Mouse (Mus musculus): ENCODE data around the gene Lamtor4. TPM values are rescaled to one million over a fixed set of nuclear protein-coding genes. Genes with fewer than 3 reads are reported as not detected.
A peak's percentile ranks its signal among the peaks of the same experiment; 100 is the strongest.

The Lamtor4 gene
- polyA plus RNA-seq, 1 experiment from 2014 or later: 54.4 TPM

DNA sequence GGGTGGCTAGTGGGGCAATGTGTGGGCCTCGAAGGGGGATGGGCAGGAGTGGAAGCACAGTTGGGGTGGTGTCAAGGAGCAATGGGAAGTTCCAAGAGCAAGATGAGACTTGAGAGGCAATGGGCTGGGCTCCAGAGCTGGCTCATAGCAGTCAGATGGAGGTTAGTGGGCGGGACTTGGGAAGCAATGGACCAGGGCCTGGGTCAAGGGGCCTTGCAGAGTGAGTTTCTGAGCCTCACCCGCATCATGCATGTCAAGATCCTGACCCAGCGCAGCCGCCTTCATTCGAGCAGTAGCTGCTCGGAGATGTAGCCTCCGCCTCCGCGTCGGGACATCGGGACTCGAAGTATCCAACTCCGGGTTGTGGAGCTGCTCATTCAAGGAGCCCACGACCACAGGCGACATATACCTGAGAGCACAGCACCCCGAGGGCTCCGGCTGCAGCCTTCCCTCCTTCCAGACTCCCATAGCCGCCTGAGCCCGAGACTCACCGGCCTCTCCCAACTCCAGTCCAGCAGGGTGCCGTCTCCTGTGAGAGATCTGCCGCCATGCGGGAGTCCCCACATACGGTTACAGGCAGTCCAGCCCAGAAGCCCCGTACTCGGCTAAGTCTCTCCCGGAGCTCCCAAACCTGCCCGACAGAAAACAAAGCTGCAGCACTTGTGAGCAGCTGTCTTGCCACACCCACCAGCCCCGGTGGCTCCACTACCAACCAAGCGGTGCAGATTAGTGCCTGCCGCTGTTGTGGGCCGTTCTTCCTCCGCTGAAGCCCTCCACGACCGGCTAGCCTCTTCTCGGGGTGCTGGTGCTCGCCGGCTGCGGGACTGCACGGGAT, 20.2 kb downstream of the Lamtor4 start:
- H3K27me3 ChIP-seq (ENCODE audit: control insufficient read depth, insufficient read depth, low read length): no peaks in the 10 kb centered on the region
- no peaks in the 10 kb centered on the region for H3K36me3 ChIP-seq (ENCODE audit: control insufficient read depth, insufficient read depth, low read length)
- H3K4me2 ChIP-seq (replicated peaks; ENCODE audit: low read depth, low read length): peak overlapping the region; percentile 59
- peaks cover 37% of the 10 kb centered on the region for H3K4me1 ChIP-seq (replicated peaks; ENCODE audit: control insufficient read depth, insufficient read depth, low read length)
- 0 out of 2 replicates have a peak, but pooled peaks have one; percentile 1 for ATAC-seq (ENCODE audit: low FRiP score)
- peak; percentile 61 for DNase-seq (ENCODE audit: low spot score)
- 11% methylated on average over 41 of the region's 41 CpGs for WGBS
- H3K27ac ChIP-seq (ENCODE audit: low read depth, low read length): peak overlapping the region; percentile 68
- H3K9ac ChIP-seq (ENCODE audit: low read depth, low read length): peak overlapping the region; percentile 54
- H3K9me3 ChIP-seq (ENCODE audit: control insufficient read depth, low read length): no peaks in the 10 kb centered on the region
- H3K4me3 ChIP-seq (ENCODE audit: low read depth, low read length): peak overlapping the region; percentile 34

DNA sequence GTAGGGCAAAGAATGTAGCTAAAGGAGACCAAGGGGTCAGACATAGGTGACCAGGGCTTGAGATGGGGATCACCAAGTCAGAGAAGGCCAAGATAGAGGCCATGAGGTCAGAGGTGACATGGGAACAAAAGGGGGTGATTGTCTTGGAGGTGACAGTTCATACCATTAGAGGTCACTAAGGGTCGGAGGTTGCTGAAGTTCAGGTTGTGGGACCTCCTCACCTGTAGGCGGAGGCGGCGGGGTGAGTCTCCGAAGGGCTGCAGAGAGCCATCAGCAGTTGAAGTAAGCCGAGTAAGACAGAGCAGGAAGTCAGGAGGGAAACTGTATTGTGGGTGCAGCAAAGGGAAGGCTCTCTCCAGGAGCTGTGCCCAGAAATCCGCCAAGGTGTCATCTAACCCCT, 22.7 kb downstream of the Lamtor4 start:
- no peak overlapping the region; the same call in 1 of the 2 replicates for H3K9ac ChIP-seq (ENCODE audit: low read depth, low read length)
- no peaks in the 10 kb centered on the region for H3K27me3 ChIP-seq (ENCODE audit: control insufficient read depth, insufficient read depth, low read length)
- H3K4me1 ChIP-seq (replicated peaks; ENCODE audit: control insufficient read depth, insufficient read depth, low read length): peaks cover 32% of the 10 kb centered on the region
- no peaks in the 10 kb centered on the region for H3K36me3 ChIP-seq (ENCODE audit: control insufficient read depth, insufficient read depth, low read length)
- no peak for ATAC-seq (ENCODE audit: low FRiP score)
- H3K4me3 ChIP-seq (ENCODE audit: low read depth, low read length): peak overlapping the region; percentile 72
- peak overlapping the region; percentile 69 for H3K4me2 ChIP-seq (replicated peaks; ENCODE audit: low read depth, low read length)
- 81% methylated on average over 7 of the region's 7 CpGs for WGBS
- no peaks in the 10 kb centered on the region for H3K9me3 ChIP-seq (ENCODE audit: control insufficient read depth, low read length)
- H3K27ac ChIP-seq (ENCODE audit: low read depth, low read length): no peak overlapping the region
- no peak for DNase-seq (ENCODE audit: low spot score)

DNA sequence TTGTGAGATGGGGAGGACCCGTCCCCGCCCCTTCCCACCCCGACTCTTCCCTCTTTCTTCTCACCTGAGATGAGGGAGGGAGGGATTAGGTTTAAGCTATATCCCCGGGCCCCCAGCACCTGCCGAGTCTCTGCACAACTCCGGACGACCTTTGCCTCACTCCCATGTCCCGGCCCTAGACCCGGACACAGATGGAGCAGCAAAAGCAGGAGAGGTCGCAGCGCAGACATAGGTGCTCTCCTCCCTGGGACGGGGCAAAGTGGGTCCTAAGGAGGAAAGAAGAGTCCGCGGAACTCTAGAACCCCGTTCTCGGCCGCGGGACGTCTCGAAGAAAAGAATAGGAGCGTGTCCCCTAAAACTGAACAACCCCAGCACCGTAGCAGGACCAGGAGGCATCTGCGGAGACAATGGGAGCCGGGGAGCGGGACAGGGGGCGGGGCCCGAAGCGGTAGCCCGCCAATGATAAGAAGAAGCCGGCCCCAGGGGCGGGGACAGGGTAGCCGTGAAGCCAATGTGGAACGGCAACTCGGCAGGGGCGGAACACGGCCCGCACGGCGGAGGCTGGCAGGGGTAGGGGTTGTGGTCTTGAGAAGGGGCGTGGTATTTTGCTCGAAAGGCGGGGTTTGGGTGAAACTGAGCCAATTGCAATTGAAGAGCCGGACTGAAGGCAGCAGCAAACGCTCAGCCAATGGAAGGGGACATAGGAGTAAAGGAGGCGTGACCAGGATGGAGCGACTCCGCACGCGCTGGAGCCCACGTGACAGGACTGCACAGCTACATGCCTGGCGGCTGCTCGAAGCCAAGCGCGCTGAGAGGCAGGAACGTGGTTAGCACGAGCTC, 24.5 kb downstream of the Lamtor4 start, which contains the start of the genes Gm43720, Gpc2 and Stag3:
Gene Gm43720 (minus strand): TSS at position 374 of the 840 bp plus-strand sequence.
Gene Gpc2 (minus strand): TSS at position 421 of the 840 bp plus-strand sequence.
Gene Stag3 (plus strand): TSS at position 656 of the 840 bp plus-strand sequence.
- Histone ChIP-seq H3K4me2 (replicated peaks; ENCODE audit: low read depth, low read length) (peak within 1 kb of the TSS; percentile 69), H3K27ac (ENCODE audit: low read depth, low read length) (peak within 1 kb of the TSS; percentile 77), H3K4me3 (ENCODE audit: low read depth, low read length) (peak within 1 kb of the TSS; percentile 72), H3K4me1 (replicated peaks; ENCODE audit: control insufficient read depth, insufficient read depth, low read length) (peaks cover 30% of the 10 kb centered on the region), H3K9ac (ENCODE audit: low read depth, low read length) (peak within 1 kb of the TSS; percentile 94), H3K27me3 (ENCODE audit: control insufficient read depth, insufficient read depth, low read length) (no peaks in the 10 kb centered on the region), H3K9me3 (ENCODE audit: control insufficient read depth, low read length) (no peaks in the 10 kb centered on the region), H3K36me3 (ENCODE audit: control insufficient read depth, insufficient read depth, low read length) (no peaks in the 10 kb centered on the region)
- peak; percentile 98 for ATAC-seq (ENCODE audit: low FRiP score)
- DNase-seq (ENCODE audit: low spot score): peak; percentile 98
- WGBS: under 1% methylated on average over 56 of the region's 56 CpGs

DNA sequence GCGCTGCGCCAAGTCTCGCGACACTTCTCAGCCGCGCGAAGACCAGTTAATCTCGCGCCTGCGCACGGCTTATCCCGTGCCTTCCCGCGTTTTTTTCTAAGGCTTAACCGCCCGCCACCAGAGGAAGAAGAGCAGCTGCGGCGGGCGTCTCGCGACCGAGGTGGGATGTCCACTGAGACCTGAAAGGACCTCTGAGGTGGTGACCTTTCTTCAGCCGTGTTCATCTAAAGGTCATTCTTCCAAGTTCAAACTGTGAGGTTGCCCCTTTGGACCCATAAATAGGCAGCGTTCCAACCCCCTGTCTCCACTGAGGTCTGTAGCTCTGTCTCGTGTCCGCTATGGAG, 25.1 kb downstream of the Lamtor4 start:
- Histone ChIP-seq H3K27me3 (ENCODE audit: control insufficient read depth, insufficient read depth, low read length) (no peaks in the 10 kb centered on the region), H3K36me3 (ENCODE audit: control insufficient read depth, insufficient read depth, low read length) (no peaks in the 10 kb centered on the region), H3K4me1 (replicated peaks; ENCODE audit: control insufficient read depth, insufficient read depth, low read length) (peaks cover 26% of the 10 kb centered on the region), H3K4me3 (ENCODE audit: low read depth, low read length) (peak overlapping the region; percentile 72), H3K9me3 (ENCODE audit: control insufficient read depth, low read length) (no peaks in the 10 kb centered on the region), H3K9ac (ENCODE audit: low read depth, low read length) (no peak overlapping the region), H3K4me2 (replicated peaks; ENCODE audit: low read depth, low read length) (peak overlapping the region; percentile 23; the same call in 1 of the 2 replicates), H3K27ac (ENCODE audit: low read depth, low read length) (no peak overlapping the region)
- ATAC-seq (ENCODE audit: low FRiP score) (no peak), DNase-seq (ENCODE audit: low spot score) (no peak)
- WGBS: 23% methylated on average over 26 of the region's 26 CpGs

DNA sequence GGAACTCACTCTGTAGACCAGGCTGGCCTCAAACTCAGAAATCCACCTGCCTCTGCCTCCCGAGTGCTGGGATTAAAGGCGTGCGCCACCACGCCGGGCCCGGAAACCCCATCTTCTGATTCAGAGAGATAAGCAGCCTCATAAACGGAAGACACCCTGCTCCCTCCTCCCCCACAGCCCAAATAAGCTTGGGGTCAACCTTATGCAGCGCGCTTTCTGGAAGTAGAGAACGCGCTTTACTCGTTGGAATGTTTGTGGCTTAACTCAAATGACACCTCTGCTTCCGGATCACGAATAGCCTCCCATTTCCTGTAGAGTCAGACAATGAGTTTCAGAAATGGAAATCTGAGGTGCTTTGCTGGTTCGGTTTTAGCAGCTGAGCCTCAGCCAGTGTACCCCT, 25.5 kb downstream of the Lamtor4 start:
- Histone ChIP-seq H3K4me3 (ENCODE audit: low read depth, low read length) (no peak overlapping the region; the same call in 1 of the 2 replicates), H3K27me3 (ENCODE audit: control insufficient read depth, insufficient read depth, low read length) (no peaks in the 10 kb centered on the region), H3K4me1 (replicated peaks; ENCODE audit: control insufficient read depth, insufficient read depth, low read length) (peaks cover 22% of the 10 kb centered on the region), H3K9me3 (ENCODE audit: control insufficient read depth, low read length) (no peaks in the 10 kb centered on the region), H3K27ac (ENCODE audit: low read depth, low read length) (no peak overlapping the region), H3K9ac (ENCODE audit: low read depth, low read length) (no peak overlapping the region), H3K4me2 (replicated peaks; ENCODE audit: low read depth, low read length) (no peak overlapping the region), H3K36me3 (ENCODE audit: control insufficient read depth, insufficient read depth, low read length) (no peaks in the 10 kb centered on the region)
- WGBS: 92% methylated on average over 15 of the region's 15 CpGs
- DNase-seq (ENCODE audit: low spot score) (no peak), ATAC-seq (ENCODE audit: low FRiP score) (no peak)

DNA sequence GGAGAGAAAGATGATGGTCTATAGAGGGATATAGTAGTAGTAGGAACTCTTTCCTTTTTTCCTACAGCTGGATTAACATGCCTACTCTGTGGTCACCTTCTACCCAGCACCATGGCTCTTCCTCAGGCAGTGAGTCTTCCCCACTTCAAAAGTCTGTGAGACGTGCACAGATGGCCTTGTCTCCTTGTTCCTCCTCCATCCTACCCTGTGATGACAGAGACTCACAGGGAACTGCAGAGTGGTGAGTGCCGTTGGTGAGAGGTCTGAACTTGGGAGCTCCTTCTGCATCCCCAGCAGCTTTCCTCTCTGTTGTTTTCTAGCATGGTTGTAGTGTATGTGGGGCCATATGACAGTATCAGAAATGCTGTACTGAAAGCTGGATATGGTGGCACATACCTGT, 26.5 kb downstream of the Lamtor4 start:
- Histone ChIP-seq H3K9me3 (ENCODE audit: control insufficient read depth, low read length) (no peaks in the 10 kb centered on the region), H3K27me3 (ENCODE audit: control insufficient read depth, insufficient read depth, low read length) (no peaks in the 10 kb centered on the region), H3K4me1 (replicated peaks; ENCODE audit: control insufficient read depth, insufficient read depth, low read length) (peaks cover 13% of the 10 kb centered on the region), H3K36me3 (ENCODE audit: control insufficient read depth, insufficient read depth, low read length) (no peaks in the 10 kb centered on the region), H3K27ac (ENCODE audit: low read depth, low read length) (no peak overlapping the region), H3K9ac (ENCODE audit: low read depth, low read length) (no peak overlapping the region), H3K4me2 (replicated peaks; ENCODE audit: low read depth, low read length) (no peak overlapping the region), H3K4me3 (ENCODE audit: low read depth, low read length) (no peak overlapping the region)
- no peak for DNase-seq (ENCODE audit: low spot score)
- WGBS: 83% methylated on average over 2 of the region's 2 CpGs
- ATAC-seq (ENCODE audit: low FRiP score): no peak

DNA sequence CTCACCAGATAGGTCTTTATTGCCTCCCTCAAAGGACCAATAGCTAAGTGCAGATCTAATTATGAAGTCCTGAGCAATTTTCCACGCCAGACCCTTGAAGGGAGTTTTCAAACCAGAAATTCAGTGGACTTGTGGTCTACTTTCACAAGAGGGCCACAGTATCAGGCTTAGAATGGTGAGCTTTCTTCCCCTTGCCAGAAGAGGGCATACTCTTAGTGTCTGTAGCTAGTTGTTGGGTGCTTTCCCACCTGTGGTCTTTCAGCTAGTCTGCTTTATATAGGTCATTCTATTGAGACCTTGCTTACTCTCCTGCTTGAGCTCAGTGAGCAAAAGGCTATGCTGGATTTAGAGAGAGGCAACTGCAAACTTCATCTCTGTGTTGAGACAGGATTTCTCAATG, 28.3 kb downstream of the Lamtor4 start:
- WGBS: 65% methylated on average over 1 of the region's 1 CpGs
- no peak overlapping the region for H3K9ac ChIP-seq (ENCODE audit: low read depth, low read length)
- H3K27ac ChIP-seq (ENCODE audit: low read depth, low read length): no peak overlapping the region
- no peak overlapping the region for H3K4me2 ChIP-seq (replicated peaks; ENCODE audit: low read depth, low read length)
- H3K4me1 ChIP-seq (replicated peaks; ENCODE audit: control insufficient read depth, insufficient read depth, low read length): no peaks in the 10 kb centered on the region; the same call in 1 of the 2 replicates
- DNase-seq (ENCODE audit: low spot score): no peak
- no peaks in the 10 kb centered on the region for H3K9me3 ChIP-seq (ENCODE audit: control insufficient read depth, low read length)
- H3K27me3 ChIP-seq (ENCODE audit: control insufficient read depth, insufficient read depth, low read length): no peaks in the 10 kb centered on the region
- H3K4me3 ChIP-seq (ENCODE audit: low read depth, low read length): no peak overlapping the region
- ATAC-seq (ENCODE audit: low FRiP score): no peak
- H3K36me3 ChIP-seq (ENCODE audit: control insufficient read depth, insufficient read depth, low read length): no peaks in the 10 kb centered on the region

DNA sequence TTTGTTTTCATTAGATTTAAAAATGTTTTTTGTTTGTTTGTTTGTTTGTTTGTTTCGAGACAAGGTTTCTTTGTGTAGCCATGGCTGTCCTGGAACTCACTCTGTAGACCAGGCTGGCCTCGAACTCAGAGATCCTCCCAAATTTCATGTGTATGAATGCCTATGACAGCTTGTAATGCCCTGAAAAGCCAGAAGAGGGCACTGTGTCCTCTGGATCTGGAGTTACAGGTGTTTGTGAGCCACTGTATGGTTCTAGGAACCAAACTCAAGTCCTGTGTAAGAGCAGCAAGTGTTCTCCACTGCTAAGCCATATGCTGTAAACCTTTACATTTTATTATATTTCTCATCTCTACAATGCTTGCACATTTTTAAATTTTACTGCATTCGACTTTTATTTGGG, 32.6 kb downstream of the Lamtor4 start:
- no peaks in the 10 kb centered on the region for H3K4me1 ChIP-seq (replicated peaks; ENCODE audit: control insufficient read depth, insufficient read depth, low read length)
- DNase-seq (ENCODE audit: low spot score) (no peak), ATAC-seq (ENCODE audit: low FRiP score) (no peak)
- H3K36me3 ChIP-seq (ENCODE audit: control insufficient read depth, insufficient read depth, low read length): no peaks in the 10 kb centered on the region
- H3K9ac ChIP-seq (ENCODE audit: low read depth, low read length): no peak overlapping the region
- WGBS: 73% methylated on average over 3 of the region's 3 CpGs
- H3K4me3 ChIP-seq (ENCODE audit: low read depth, low read length): no peak overlapping the region
- no peaks in the 10 kb centered on the region for H3K27me3 ChIP-seq (ENCODE audit: control insufficient read depth, insufficient read depth, low read length)
- no peaks in the 10 kb centered on the region for H3K9me3 ChIP-seq (ENCODE audit: control insufficient read depth, low read length)
- H3K4me2 ChIP-seq (replicated peaks; ENCODE audit: low read depth, low read length): no peak overlapping the region
- H3K27ac ChIP-seq (ENCODE audit: low read depth, low read length): no peak overlapping the region

All from hindbrain, embryonic 11.5 days (tissue).